Mouse (Mus musculus) frontal cortex, adult 2 months (tissue): ENCODE results near the gene Ccdc175. TPM values are rescaled to one million over a fixed set of nuclear protein-coding genes. Genes with fewer than 3 reads are reported as not detected.

Experiments used
- DNase-seq, 2 experiments: peaks; one replicate each; pipeline ENCODE4 v3.0.0; 2022; ENCODE audit warnings: low spot score in 1 of 2; ENCODE audit errors: extremely low spot score in 1 of 2
- polyA plus RNA-seq: library from polyadenylated mRNA; depleted of rRNA; stranded (reverse); fragments of >200 nt; gene quantifications from 2 replicates; pipeline ENCODE4 v1.2.3, GENCODE M21; 2012

The Ccdc175 gene
- polyA plus RNA-seq, 1 experiment, result 0.02 TPM

DNA sequence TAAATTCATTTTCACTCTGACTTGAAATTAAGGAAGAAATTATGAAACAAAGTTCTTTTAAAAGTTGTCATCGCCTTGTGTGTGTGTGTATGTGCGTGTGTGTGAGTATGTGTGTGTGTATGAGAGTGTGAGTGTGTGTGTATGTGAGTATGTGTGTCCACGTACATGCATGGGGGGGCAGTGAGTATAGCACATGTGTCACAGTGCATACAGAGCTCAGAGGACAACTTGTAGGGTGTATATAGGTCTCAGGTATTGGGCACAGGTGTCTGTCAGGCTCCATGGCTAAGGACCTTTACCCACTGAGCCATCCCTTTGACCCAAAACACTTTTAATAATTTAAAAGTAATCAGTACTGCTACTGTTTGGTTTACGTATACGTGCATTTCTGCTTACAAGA is 80.8 kb downstream of the Ccdc175 start:
- DNase-seq, result no peak

DNA sequence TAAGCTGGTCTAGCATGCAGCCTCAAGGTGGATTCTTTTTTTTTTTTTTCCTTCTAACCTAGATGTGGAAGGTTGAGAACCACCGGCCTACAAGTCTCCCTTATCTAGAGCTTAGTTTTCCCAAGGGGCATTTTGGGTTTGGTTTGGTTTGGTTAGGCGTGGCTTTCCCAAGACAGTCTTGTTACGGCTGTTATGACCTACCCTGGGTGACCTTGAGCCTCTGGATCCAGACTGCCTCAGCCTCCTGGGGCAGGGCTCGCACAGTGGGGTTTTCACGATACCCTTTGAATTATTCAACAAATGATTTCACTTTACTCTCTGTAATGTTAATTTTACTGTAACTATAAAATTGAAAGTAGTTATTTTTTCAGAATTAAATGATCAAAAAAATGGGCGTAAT is 82.1 kb downstream of the Ccdc175 start:
- DNase-seq, result no peak

DNA sequence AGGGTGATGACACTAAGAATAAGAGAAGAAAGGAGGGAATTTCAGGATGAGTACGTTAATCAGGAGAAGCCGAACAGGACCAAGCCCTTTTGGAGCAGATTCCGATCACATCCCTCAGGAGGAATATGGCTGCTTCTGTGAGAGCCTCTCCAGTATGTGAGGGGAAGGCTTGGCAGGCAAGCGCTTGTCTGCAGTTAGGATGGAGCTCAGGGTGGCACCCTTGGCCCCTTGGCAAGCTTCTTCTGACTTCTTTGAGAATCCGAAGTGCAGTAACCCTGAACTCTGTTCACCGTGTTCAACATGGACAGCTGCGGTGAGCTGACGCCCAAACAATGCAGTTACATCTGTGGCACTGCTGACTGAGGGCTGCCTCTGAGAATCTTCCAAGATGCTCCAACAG is 87.9 kb downstream of the Ccdc175 start:
- DNase-seq, result no peak

DNA sequence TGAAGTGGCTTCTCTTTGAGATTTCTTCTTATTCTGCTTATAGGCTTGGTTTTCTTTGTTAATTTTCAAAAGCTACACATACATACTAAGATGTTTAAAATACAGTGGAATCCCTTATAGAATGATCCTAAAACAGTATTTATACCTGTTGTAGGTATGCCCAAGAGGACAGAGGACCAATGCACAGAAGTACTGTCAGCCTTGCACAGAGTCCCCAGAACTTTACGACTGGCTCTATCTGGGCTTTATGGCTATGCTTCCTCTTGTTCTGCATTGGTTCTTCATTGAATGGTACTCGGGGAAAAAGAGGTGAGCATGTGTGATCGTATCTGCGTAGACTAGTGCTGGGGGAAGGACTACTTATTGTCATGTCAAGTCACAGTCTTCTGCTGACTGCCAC is 95.0 kb downstream of the Ccdc175 start:
- no peak for DNase-seq

DNA sequence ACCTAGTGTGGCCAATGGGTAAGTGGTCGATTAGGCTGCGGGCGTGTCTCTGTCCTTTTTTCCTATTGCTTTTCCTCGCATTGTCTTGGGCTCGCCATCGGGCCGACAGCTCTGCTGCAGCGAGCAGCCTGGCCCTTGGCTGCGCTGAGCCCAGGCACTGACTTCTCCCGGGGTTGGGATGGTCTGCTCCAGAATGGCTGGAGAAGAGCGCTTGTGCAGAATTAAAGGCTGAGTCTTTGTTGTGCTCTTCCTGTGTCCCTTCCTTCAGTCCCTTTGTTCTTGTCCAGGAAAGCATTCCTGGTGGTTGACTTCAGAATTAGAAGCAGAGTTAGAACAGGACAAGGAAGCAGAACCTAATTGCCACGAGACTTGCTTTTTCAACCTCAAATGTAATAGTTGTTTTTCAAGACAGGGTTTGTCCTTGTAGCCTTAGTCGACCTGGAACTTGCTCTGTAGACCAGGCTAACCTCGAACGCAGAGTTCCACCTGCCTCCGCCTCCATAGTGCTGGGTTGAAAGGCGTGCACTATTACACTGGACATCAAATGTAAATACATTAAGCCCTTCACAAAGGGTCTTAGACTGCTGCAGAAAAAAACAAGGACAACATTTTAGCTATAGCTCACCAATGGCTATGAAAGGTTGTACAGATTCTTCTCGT is 98.5 kb downstream of the Ccdc175 start:
- no peak for DNase-seq

DNA sequence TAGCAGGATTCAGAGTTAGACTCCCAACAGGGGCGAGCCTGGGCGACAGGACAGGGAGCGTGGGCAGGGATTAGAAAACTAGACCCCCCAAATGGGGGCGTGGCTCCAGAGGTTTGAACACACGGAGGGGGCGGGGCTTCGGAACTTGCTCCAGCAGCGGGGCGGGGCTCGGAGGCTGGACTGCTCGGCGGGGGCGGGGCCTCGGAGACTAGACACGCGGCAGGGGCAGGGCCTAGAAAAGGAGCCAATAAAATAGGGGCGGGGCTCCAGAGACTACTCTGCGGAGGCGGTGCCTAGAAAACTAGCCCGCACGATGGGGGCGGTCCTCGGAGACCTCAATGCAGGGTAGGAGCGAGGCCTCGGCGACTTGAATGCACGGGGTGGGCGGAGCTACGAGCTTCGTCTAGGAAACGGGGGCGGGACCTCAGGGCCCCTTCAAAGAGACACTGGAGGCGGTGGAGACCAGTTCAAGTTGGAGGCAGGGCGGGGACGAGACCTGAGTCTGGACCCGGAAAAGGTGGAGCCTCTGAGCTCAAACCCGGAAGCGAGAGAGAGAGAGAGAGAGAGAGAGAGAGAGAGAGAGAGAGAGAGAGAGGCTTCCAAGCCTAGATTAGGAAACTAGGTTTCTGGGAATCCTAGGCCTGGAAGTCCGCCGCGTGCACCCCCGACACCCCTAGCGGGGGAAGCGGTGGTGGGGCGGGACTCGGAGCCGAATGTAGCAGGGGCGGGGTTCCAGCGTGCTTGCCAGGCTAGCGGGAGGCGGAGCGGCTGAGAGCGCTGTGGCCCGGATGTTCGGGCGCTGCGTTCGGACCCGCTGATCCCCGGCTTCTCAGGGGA is 99.3 kb downstream of the Ccdc175 start, which contains the start of the genes L3hypdh and Jkamp:
TSS of gene L3hypdh (minus strand) at position 111 of the 837 bp plus-strand sequence.
TSS of gene Jkamp (plus strand) at position 261 of the 837 bp plus-strand sequence.
- DNase-seq, result peak; percentile 99

DNA sequence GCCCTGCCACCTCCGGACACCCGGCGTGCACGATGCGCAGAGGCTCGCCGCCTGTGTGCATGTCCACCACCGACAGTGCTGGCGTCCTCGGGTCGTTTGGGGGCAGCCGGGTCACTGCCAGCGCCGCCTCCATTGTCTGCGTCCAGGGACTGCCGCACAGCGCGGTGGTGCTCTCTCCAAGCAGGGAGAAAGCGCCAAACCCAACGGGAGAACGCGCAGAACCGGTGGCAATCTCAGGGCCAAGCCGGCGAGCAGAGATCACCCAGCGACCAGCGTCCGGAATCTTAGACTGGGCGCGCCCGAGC is 99.9 kb downstream of the Ccdc175 start:
- DNase-seq, result no peak

DNA sequence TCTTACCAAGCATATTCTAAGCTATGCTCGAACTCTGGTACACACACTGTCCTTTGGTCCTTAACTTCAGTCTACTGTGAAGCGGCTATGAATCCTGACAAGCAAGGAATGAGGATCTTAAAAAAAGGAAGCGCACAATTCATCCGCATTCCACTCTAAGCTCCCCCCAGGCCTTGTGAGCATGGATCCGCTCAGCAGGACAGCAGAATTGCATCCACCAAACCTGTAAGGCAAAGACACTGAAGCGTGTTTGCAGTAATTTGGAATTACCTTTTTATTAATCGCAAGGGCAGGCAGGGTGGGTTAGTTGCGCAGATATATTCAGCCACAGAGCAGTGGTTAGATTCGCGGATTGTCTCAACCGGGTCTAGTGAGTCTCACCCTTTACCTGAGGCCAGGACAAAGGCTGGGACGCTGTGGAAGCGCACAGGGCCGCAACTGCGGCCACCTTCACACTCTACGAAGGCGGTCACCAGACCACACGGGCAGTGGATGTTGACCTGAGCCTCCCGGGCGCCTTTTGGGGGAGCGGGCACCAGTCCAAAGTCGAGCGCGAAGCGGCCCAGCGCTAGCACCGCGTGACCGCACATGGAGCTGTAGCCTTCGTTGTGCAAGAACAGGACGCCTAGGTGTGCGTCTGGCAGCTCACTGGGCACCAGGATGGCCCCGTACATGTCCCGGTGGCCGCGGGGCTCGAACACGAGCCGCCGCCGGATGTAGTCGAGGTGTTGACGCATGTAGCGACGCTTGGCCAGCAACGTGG is 100.4 kb downstream of the Ccdc175 start:
- peak in 1 of 2 experiments; percentile 31 for DNase-seq

DNA sequence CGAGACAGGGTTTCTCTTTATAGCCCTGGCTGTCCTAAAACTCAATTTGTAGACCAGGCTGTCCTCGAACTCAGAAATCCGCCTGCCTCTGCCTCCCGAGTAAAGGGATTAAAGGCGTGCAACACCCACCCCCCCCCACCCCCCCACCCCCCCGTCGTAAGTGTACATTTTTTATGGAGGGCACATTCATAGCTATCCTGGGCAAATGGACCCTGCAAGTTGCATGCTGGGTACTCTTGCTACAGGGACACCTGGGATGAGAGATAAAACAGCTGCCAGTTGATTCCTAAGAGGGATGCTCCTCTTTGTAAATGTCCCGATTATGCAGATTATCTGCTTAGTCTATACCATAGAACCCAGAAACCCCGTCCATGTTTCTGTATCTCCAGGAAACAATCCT is 101.6 kb downstream of the Ccdc175 start:
- DNase-seq, result no peak

DNA sequence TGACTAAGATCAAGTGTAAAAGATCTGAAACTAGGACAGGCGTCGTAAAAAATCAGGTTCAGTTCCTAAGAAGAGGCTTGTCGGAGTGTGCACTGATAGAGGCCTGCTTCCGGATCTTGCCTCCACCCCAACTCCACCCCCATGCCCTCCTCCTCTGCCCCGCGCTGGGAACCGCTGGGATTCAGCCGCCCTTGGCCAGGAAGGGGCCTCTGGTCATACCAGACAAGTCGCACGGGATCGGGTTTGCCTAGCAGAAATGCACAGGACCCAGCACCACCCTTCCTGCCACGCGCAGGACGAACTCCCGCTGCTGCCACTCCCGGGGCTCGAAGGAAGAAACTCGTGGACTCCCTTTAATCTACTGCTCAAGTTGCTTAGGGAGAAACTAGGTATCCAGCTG is 102.5 kb downstream of the Ccdc175 start:
- no peak for DNase-seq

DNA sequence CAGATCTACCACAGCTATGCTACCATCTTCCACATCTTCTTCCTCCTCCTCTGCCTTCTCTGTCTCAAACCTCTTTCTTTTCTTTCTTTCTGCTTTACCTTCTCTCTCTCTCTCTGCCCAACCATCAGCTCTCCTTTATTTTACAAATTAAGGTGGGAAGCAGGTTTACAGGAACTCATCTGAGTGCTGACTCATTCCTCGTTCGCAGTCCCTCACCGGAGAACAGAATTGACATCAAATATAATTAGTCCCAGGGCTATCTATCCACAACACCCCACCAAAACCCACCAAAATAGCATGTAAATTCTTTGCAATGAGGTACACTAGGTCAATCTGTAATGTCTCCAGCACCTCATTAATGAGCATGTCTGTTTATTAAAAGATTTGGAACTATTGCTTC is 102.9 kb downstream of the Ccdc175 start:
- DNase-seq, result no peak

DNA sequence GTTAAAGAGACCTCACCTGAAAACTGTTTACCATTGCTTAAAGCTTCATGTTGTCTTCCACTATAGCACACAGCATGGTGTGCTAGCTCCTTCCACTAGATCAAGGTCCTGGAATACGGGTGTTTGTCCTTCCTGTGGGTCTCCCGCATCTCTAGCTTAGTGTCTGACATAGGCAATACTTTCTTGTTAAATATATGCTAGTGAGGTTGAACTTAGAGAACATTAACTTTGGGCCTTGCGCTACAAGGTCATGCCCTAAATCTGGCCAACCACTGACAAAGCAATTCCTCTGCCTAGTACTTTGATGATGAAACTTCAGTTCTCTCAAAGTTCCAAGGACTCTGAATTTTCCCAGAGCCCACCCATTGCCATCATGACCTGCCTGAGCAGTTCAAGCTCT is 106.6 kb downstream of the Ccdc175 start:
- DNase-seq, result no peak

DNA sequence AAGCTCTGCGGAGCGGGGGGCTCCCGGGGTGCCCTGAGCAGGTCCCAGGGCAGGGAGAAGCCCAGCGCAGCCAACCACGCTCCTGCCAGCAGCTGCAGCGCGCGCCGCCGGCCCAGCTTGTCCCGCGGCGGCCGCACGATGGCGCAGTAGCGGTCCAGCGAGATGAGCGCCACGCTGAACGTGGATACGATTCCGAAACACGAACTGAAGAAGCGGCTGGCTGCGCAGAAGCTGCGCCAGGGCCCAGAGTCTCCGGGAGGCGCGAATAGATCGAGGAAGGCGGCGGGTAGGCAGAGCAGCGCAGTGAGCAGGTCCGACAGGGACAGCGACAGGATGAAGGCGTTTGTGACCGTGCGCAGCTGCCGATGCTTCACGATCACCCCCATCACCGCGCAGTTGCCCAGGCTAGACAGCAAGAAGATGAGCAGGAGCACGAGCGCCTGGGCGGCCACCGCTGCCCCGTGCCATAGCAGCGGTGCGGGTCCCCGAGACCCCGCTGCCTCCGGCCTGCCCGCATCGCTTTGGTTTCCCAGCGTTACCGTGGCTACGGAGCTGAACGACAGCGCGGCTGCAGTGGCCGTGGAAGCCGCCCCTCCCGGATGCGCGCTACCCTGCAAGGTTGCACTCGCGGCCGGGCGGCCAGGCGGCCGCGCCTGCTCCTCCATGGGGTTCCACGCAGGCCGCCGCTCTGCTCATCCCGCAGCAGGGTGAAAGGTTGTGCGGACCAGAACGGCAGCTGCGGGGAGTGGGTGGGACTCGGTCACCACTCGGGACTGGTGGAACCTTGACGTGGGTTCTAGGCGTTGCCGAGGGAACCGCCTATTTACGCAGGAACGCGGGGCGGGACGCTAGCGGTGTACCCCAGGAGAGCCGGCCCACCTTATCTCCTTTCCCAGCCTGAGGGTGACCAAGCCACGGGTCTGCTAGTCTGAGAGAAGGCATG is 114.2 kb downstream of the Ccdc175 start, which contains the start of gene Gpr135:
TSS of gene Gpr135 (minus strand) at position 799 of the 943 bp plus-strand sequence.
- peak; percentile 72 to 90 for DNase-seq

DNA sequence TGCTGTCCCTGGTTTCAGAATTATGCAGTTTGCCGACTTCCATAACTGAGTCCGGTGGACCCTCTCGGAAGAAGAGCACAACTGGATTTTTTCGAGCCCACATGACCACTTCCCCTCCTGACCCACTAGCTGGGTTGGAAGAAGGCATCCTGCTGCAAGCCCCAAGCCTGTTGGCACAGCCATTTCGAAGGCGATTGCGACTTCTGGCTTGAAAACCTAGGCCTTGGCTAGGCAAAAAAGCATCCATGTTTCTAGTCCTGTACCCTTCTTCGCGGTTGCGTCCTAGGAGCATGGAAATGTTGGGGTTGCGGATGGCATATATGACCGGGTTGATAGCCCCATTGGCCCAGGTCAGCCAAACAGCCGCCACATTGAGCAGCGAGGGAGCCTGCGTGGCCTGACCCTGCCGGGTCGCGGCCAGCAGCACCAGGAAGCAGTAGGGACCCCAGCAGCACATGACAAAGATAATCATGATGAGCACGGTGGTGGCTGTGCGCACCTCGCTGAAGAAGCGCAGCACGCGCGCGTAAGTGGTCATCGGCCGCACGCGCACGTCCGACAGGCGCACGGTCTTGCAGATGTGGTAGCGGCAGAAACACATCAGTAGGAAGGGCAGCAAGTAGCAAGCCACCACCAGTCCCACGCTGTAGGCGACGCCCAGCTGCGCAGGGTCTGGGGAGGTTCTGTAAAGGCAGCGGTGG is 115.1 kb downstream of the Ccdc175 start:
- DNase-seq, result peak in 1 of 2 experiments; percentile 7

DNA sequence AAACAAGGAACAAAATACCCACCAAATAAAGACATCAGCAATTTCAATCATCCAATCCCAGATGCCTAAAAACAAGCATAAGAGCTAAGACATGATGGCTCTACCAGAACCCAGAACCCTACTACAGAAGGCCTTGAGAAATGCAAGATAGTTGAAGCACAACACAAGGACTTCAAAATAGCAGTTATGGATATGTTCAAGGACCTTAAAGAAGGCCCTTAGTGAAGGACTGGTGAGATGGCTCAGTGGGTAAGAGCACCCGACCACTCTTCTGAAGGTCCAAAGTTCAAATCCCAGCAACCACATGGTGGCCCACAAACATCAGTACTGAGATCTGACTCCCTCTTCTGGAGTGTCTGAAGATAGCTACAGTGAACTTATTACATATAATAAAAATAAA is 127.0 kb downstream of the Ccdc175 start:
- no peak for DNase-seq

DNA sequence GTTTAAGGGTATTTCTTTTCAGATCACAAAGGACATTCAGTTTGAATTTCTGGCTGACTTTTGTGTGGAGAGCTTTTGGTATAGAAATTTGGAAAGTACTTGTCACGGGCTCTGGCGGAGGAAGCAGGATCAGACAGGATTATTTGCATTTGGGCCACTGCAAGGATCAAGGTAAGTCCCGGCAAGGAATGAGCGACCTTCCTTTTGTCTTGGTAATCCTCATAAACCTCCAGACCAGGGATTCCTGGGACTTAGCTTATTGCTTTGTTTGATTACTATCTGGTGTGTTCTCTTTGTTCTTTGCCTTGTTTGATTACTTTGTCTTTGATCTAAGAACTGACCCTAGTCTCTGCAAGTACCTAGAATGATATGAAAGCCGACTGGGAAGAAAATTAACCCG is 131.0 kb downstream of the Ccdc175 start:
- DNase-seq, result no peak

DNA sequence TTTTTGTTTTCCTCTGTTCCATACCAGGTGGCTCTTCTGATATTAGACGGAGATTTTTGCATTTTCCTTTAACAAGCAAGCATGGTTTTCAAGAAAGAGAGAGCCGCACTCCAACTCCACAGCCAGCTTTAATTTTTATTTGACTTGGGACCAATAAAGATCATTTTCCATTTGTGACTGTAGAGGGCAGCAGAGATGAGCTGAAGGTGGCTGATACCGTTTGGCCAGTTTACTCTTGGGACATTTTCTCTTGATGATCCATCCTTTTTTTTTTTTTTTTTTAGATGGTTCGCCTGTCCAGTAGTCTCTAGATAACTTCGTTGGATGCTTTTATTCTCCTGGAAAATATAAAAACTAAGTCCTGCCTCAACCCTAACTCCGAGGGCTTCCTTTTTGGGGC is 131.5 kb downstream of the Ccdc175 start:
- peak in 1 of 2 experiments; percentile 67 for DNase-seq

DNA sequence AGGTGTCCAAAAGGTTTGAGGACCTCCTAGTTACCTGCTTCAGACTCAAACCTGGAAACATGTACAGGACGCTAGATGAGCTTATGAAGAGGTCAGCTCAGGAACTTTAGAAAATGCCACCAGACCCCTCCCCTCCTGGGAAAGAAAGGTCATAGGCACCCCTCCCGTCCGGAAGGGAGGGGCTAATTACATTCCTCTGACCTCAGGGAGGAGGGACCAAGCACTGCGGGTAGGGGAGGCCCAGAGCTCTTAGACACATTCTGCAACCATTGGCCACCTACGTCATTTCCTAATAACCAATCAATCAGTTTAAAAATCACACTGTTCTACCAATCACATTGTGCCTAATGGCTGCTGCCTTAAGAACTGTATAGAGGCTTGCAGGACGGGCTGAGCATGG is 132.3 kb downstream of the Ccdc175 start:
- DNase-seq, result no peak
